Mouse (Mus musculus): ENCODE data around the gene Hepacam.

Gene Hepacam

DNA sequence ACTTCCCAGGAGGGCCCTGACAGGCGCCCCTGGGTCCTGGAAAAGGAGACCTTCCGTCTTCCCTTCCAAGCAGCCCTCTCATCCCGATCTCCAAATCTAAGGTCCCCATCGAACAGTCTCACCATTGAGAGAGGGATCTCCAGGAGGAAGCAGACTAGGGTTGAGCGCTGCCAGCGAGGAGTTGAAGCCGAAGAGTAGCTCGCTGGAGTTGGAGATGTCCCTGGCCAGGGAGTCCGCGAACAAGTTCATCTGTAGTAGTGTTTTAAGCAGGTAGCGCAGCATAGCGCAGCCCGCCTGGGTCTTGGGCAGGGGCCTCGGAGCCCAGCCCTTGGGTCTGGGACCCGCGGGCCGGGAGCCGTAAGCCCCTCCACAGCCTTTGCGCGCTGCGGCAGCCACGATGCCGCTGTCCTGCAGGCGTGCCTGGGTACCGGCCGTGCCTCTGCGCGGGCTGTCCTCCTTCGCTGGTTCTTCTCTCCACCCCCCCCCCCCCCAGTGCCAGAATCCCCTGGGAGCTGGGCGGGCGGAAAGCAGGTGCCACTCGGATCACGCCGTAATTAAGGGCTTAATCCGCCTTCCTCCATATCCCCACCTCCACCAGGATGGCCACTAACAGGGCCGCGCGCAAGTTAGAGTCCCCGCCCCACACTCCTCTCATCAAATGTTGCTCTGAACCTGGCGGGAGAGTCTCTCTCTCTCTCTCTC lies 65.7 kb downstream of the Hepacam start, which contains the start of gene Robo3:
Gene Robo3, minus strand, starts transcription at position 527 of the 702 bp plus-strand sequence.
- no peak for DNase-seq (ENCODE audit: extremely low spot score, low read depth, low spot score)

DNA sequence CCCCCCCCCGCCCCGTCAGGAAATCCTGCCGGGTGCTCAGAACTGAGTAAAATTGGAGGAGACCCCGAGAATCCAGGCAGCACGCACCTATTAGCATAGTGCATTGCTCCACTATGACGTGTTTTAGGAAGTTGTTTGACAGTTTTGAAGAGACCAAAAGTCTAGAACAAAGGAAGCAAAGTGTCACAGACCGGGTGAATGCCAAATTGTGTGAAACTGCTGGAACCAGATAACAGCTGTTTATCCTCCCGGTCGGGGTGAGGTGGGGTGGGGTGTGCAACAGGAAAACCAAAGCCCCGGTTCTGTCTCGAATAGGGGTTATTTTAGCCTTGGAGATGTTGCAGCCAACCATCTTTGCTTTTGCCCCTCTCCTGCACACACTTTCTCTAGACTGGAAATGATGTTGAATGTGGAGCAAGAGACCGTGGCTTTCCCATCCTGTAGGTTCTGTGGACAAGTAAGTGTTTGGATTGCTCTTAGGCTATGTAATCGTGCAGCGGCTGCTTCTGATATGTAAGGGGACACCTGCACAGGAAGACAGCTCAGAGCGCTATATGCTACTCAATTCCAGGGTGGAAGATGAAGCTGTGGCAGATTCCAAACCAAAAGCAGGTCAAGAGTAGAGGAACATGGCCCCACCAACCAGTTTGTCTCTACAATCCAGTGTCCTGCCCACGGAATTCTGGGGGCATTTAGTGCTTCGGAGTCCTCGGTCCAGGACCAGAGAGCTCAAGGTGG lies 66.8 kb downstream of the Hepacam start:
- no peak for DNase-seq (ENCODE audit: extremely low spot score, low read depth, low spot score)

DNA sequence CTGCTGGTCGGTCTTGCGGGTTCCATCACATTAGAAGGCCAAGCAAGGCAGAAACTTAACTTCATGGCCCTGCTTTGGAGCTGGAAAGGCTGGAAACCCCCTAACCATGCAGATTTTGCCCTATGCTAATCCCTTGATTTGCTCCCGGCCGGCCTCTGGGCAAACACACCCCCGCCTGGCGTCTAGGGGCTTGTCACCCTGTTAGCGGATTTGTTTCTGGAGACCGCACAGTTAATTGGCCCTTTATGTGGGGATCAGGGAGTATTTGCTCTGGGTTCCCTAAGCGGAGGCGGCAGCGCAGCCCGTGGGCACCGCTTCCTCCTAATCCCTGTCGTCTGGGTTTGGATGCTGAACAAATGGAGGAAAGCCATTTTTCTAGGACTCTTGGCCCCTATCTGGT lies 67.8 kb downstream of the Hepacam start:
- no peak for DNase-seq (ENCODE audit: extremely low spot score, low read depth, low spot score)

DNA sequence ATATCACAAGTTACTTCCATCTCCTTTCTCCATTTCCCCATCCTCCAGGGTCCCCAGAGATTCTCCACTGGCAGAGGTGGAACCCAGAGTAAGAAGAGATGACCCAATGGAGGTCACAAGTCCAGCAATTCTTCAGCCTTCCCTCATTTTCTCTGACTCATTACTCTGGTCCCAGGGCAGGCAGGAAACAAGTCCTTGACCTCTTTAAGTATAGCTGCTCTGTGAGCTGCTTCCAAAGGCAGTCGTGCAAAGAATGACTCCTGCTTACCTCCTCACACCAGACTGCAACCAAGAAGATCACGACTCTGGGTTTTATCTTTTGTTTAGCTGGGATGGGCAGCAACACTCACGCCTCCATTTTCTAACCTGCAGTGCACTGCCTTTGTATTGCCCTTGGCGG lies 68.5 kb downstream of the Hepacam start:
- no peak for DNase-seq (ENCODE audit: extremely low spot score, low read depth, low spot score)

Data from hindlimb bud, embryonic 11.5 days (tissue).